Mouse (Mus musculus): Measurements from ENCODE around the gene 4921539E11Rik.

4921539E11Rik gene

DNA sequence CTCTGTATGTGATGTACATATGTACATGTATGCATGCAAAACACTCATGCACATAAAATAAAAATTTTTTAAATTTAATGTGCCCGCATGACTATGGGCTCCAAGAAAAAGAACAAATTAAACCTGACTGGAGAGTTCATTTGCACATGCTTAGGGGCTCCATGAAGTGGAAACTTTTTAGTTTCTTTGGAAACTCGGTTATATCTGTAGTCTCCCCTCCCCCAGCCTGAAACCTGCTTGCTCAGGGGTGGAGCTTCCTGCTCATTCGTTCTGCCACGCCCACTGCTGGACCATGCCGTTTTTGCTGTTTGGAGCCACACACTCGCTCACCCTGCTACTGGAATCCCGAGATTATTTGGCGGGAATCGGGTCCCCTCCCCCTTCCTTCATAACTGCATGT, 67.8 kb downstream of the 4921539E11Rik start:
- no peak for DNase-seq

DNA sequence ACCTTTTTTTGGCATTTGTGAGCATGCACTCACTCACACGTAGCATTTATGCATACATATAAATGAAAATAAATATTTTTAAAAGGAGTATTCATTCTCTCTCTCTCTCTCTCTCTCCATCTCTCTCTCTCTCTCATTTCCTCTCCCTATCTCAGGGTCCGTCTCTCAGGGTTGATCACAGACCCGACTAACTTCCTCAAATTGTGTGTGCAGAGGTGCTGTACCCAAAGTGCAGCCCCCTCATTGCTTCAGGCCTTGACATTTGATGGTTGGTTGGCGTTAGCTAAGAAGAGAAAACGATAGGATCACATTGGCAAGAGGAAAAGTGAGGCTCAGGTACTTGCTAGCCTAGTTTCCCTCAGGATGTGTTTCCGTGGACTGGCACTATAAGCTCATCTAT, 68.9 kb downstream of the 4921539E11Rik start:
- DNase-seq: no peak

DNA sequence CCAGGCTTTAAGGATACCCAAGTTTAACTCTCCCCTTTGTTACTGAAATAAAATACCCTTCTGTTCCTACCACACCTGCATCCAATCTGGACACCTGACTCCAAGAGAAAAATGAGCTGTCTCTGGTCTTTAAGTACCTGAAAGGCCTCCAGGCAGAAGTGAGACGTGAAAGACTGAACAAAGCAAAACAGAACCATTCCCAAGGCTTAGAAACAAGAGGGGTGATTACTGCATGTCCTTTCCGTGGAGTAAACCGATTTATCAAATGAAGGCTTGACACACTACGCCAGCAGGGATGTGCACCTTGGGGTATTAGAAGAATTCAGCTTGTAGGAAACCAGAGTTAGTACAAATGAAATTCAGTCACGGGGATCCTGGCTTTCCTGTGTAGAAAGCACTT, 71.7 kb downstream of the 4921539E11Rik start:
- no peak for DNase-seq

DNA sequence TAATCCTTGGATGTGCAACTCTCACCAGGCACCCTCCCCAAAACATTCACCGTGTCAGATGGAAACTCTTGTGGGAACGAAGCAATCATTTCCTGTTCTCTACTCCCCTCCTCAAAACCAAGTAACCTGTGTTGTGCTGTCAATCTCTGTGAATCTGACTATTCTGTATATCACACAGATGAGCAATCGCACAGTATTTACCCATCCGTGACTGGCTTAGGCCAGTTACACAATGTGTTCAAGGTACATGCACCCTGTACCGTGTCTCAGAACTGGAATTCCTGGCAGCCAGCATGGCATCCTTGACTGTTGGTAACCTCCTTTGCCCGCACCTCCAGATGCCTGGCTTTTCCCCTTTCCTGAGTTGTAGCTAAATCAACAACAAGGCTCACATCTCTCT, 74.6 kb downstream of the 4921539E11Rik start:
- no peak for DNase-seq

DNA sequence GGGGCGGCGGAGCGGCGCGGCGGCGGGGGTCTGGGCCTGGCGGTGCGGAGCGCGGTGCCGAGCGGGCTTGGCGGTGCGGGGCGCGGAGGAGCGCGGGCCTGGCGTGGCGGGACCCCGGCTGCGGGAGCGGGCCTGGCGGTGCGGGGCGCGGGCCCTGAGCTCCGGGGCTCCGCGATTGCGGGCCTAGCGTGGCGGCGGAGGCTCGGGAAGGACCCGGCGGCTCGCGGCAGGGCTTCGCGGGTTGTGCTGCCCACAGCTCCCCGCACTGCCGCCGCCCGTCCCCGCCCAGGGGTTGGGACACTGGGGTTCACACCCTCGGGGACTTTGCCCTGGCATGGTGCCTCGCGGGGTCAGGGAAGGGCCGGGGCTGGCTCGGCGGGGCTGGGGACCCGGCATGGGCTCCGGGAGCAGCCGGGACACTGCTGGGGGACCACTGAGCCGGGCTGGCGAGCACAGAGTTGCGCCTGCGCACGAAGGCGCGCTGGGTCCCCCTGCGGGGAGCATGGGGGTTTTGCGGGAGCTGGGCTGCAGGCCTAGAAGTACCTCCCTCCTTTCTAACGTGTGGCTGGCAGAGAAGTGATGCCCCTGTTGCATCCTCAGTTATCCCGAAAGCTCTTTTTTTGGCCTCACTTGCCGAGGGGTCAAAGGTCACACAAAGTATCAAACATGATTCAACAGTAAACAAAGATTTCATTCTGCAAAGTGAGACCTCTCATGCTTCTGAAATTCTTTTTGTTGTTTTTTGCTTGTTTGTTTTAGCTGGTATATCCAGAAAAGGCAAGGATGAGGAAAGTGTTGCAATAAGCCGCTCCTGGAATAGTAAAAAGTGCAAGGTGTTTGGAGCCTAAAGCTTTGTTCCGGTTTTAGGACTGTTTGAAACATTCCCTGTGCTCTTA, 75.5 kb downstream of the 4921539E11Rik start, which contains the start of gene Slc35d1:
Slc35d1 (minus strand) TSS at position 240 of the 896 bp plus-strand sequence.
- DNase-seq: peak; percentile 65

DNA sequence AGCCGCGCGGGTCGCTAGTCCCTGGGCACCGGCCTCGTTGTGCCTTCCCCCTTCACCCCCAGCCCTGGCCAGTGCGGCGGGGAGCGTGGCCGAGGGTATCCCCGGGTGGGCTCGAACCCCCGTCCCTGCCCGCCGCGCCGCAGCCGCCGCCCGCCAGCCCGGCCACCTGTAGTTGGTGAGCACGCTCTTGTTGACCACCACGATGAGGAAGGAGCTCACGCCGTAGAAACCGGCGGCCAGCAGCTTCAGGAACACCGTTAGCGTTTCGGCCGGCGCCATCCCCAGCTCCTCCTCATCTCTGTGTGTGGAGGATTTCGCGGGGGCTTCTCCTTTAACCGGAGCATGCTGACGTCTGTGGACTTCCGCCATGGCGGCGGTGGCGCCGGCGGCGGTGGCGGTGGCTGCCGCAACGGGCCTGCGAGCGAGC, 76.2 kb downstream of the 4921539E11Rik start:
- DNase-seq: peak; percentile 81

DNA sequence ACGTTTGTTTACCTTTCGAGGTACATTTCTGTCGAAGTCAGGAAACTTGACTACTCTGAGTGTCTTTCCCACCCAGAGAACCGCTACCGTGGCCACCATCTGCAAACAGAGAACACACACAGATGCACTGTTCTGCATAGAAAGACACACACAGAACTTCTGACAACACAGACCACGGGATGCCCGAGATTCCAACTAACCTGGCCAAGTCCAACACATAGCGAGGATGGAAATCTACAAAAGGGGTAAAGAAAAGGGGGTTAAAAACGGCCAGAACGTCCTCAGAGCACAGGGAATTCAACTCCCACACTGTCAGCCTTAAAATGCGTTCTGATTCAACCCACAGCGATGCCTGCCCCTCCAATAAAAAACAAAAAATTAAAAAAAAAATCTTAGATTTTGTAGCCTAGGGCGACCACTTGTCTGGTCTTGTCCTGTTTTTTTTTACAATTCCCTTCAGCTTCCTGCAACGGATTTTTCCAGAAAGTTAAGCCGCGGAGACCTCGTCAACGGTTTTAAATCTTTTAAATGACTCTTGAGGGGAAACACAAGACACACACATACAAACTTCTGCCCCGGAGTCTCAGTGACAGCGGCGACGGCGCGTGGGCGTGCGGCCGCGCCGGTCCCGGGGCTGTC, 76.7 kb downstream of the 4921539E11Rik start:
- DNase-seq: peak; percentile 18

DNA sequence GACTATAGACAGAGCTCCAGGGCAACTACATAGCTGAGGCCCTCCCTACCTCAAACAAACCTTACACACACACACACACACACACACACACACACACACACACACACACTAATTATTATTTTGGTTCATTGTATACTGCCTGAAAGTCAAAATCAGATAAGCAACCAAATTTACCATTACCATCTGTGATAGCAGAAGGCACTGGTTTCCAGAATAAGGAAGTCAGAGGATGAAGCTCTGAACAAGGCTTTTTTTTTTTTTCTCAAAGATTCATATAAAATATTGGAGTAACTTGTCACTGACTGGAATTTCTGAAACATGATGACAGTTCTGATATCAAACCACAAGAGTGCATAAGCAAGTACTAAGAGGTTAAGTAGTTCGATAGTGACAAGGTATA, 82.1 kb downstream of the 4921539E11Rik start:
- no peak for DNase-seq

DNA sequence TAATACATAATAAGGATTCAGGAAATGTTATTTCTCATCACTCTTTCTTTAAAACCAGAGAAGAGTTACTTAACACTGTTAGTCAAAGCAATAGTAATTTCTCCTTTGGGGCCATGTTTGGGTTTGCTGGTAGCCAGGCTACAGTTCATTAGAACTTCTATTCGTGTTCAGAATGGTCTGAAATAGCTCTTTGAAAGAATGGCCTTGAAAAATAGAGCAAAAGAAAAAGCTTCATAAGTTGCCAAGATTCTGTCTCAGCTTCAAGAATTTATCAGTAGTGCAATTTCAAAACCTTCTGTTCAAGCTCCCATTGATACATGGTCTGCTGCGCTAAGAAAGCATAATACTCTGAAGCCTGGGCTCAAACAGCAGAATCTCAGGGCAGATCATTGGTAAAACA, 87.0 kb downstream of the 4921539E11Rik start:
- DNase-seq: no peak

DNA sequence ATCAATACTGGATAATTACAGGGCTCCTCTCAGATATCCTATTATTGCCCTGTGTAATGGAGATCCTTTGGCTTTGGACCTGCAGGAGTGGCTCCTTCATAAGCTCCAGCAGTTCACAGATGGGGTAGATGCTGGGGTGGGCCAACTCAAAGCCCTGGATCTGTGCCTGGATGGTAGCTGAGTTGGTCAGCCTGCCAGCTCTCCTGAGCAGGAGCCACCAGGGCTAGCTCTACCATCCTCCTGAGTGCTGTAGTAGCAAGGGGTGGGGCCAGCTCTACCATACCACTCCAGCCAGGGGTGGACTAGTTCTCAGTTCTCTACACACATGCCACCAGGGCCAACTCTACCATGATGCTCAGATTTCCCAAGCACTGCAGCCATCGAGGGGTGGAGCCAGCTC, 90.6 kb downstream of the 4921539E11Rik start:
- no peak for DNase-seq

DNA sequence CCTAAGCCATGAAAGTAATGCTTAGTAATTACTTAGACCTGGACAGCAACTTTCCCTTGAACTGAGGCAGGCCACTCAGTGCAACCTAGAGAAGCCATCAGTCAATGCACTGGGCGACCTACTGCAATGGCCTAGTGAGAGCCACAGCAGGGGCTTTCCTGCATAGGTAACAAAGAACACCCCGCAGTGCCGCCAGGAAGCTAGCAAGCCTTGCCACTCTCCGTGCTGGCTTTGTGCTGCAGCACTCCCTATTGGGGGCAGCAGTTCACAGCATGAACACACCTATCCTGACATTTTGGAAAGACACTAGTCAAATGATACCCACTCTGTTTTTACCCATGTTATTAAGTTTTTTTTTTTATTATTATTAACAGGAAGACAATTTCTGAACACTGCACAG, 91.6 kb downstream of the 4921539E11Rik start:
- DNase-seq: no peak

DNA sequence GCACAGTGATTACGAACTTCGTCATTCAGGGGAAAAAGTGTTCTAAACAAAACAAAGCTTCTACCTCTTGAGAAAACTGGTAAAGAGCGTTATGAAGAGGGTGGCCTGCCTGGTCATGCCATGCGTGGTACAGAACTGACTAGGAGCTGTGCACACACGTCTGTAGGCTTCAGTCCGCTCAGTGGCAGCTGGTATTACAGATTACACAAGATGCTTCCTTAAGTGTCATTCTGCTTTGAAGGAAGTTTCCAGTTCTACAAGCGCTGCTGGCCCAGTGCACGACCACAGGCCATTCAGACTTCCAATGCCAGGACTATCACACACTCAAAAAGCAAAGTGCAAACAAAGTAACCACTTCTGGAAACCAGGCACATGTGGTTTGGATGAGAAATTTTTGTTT, 93.3 kb downstream of the 4921539E11Rik start:
- DNase-seq: peak; percentile 28

DNA sequence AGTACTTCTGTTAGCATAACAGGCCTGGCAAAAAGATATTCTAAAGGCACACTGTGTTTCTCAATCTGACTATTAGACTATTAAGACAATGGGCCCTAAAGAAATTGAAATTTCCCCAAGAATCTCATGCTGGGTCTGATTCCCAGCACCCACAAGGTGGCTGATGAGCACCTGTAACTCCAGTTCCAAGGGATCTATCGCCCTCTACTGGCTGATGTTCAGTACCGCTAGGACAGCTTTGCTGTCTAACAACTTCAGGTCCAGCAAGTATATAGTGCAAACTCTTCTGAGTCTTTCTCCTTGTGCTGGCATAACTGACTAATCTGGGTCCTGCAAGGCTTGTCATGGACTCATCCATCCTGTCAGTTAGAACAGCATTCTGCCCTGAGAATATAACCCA, 98.2 kb downstream of the 4921539E11Rik start:
- no peak for DNase-seq

DNA sequence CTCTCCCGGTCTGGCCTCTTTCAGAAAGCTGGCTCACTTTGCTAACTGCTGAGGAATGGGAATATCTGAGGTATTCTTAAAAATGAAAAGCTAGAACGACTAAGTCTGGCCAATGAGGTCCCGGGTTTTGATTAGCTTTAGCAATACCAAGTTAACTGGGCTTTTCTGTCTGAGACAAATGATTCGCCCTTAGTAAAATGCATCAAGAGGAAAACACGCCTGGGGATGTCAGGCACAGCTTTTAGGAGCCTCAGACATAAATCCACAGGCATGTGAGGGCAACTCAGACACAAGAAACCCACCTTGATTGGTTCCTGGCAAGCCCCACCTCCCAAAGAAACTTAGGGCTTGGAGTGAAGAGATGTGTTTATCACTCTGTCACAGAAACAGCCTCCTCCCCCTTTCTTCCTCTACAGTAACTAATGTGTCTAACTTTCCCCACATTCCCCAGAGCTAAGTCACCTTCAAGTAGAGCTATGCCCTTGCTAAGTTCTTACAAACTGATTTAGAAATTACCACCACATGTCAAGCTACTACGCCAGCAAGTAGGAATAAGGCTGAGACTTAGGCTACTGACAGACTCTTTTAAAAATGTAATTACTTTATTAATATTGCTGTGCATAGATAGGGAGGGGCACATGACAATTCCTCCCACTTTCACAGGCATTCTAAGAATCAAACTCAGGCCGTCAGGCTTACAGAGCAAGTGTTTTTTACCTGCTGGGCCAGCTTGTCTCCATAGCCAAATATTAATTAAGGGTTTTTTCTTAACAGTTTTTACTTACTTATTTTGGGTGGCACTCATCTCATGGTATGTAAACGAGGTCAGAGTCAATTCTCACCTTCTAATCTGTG, 101.7 kb downstream of the 4921539E11Rik start:
- DNase-seq: no peak
